Mouse (Mus musculus): ENCODE data around the gene Rbm33.

DNA sequence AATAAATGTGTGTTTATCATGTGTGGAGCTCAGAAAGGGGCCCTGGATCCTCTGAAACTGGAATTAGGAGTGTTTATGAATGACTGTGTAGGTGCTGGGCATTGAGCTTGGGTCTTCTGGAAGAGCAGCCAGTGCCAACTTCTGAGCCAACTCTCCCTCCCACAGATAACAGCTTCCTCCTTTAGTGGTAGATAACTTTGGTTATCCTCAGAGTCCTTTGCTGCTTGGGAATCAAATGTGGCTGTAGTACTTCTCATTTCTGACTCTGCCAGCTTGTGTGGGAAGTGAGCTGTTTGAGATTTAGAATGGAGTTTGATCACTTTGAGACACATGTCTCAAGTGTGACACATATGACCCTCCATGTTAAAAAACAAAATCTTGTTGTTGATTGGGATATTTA, 38.7 kb downstream of the Rbm33 start:
- TF ChIP-seq CTCF (IDR thresholded peaks at IDR 0.05) (no peak), POLR2A (IDR thresholded peaks at IDR 0.05; ENCODE audit: insufficient read depth, low read depth, low read length) (no peak)
